Mouse (Mus musculus): Measurements from ENCODE around the gene Tns1.

- TF ChIP-seq POLR2A (IDR thresholded peaks at IDR 0.05; ENCODE audit: borderline replicate concordance, extremely low read depth, low read depth, low read length) (no peak), CTCF (IDR thresholded peaks at IDR 0.05; ENCODE audit: insufficient read depth, low read length) (no peak)
Measured at GRCm38 (mm10) chr1:74076230-74076629, 48.0 kb downstream of the Tns1 start.

All from lung, adult 2 months (tissue).